Mouse (Mus musculus) MEL (cell line): ENCODE results near the gene Pttg1. TPM values are rescaled to one million over a fixed set of nuclear protein-coding genes. Genes with fewer than 3 reads are reported as not detected.

Experiments used
- DNase-seq: peaks from one replicate; pipeline ENCODE4 v3.0.0; 2011; ENCODE audit warnings: low read depth, low spot score
- H3K27ac ChIP-seq: 2 replicates; pipeline ENCODE4 v1.5.1; 2012; ENCODE audit warnings: low read depth, mild to moderate bottlenecking, control low read depth, low read length, moderate library complexity; ENCODE audit not compliant: control insufficient read depth
- H3K27me3 ChIP-seq, 2 experiments: fragments of 150-350 bp in 1 of 2; sonication (generic) in 1 of 2; 2 replicates each; pipeline ENCODE4 v1.6.1; 2012; ENCODE audit warnings: low read length in 2 of 2, mild to moderate bottlenecking in 2 of 2, improper control_type of control experiment in 1 of 2, moderate library complexity in 1 of 2; ENCODE audit not compliant: insufficient read depth in 2 of 2, control insufficient read depth in 1 of 2
- H3K36me3 ChIP-seq, 2 experiments: 2 replicates each; pipeline ENCODE4 v1.6.1; 2012 to 2014; ENCODE audit warnings: low read length in 2 of 2, improper control_type of control experiment in 1 of 2, inconsistent platforms in 1 of 2, mild to moderate bottlenecking in 1 of 2; ENCODE audit not compliant: insufficient read depth in 2 of 2, control insufficient read depth in 1 of 2
- H3K4me1 ChIP-seq, 2 experiments: fragments of 150-350 bp in 1 of 2; sonication (generic) in 1 of 2; 2 replicates each; pipeline ENCODE4 v1.6.1; 2012; ENCODE audit warnings: low read length in 2 of 2, improper control_type of control experiment in 1 of 2, mild to moderate bottlenecking in 1 of 2; ENCODE audit not compliant: insufficient read depth in 2 of 2, control insufficient read depth in 1 of 2
- H3K4me3 ChIP-seq, 2 experiments: fragments of 150-350 bp in 1 of 2; sonication (generic) in 1 of 2; 2 replicates each; pipeline ENCODE4 v1.5.1; 2012; ENCODE audit warnings: low read depth in 2 of 2, low read length in 2 of 2, mild to moderate bottlenecking in 2 of 2, moderate library complexity in 2 of 2, control low read depth in 1 of 2, improper control_type of control experiment in 1 of 2; ENCODE audit not compliant: control insufficient read depth in 1 of 2, insufficient read depth in 1 of 2
- H3K79me2 ChIP-seq: 2 replicates; pipeline ENCODE4 v1.6.1; 2012; ENCODE audit warnings: mild to moderate bottlenecking, low read length, moderate library complexity; ENCODE audit not compliant: control insufficient read depth, poor library complexity, insufficient read depth
- H3K9ac ChIP-seq: 2 replicates; pipeline ENCODE4 v1.6.1; 2012; ENCODE audit warnings: low read depth, mild to moderate bottlenecking, control low read depth, low read length, moderate library complexity; ENCODE audit not compliant: control insufficient read depth, poor library complexity, severe bottlenecking
- H3K9me3 ChIP-seq: fragments of 150-350 bp; sonication (generic); replicated peaks from 2 replicates; pipeline ENCODE4 v1.6.1; 2012; ENCODE audit warnings: mild to moderate bottlenecking, low read length, improper control_type of control experiment, moderate library complexity; ENCODE audit not compliant: insufficient read depth
- BHLHE40 ChIP-seq: IDR thresholded peaks from 2 replicates; pipeline ENCODE4 v1.6.1; 2012; ENCODE audit warnings: low read depth, mild to moderate bottlenecking, inconsistent platforms, low read length, improper control_type of control experiment, borderline replicate concordance
- CHD1 ChIP-seq: IDR thresholded peaks from 2 replicates; pipeline ENCODE4 v1.6.1; 2012; ENCODE audit warnings: low read depth, mild to moderate bottlenecking, inconsistent platforms, low read length, improper control_type of control experiment
- CTCF ChIP-seq, 3 experiments: IDR thresholded peaks in 2 of 3; conservative IDR thresholded peaks in 1 of 3; 2 replicates each; pipeline ENCODE4 v1.5.1; 2011 to 2012; ENCODE audit warnings: low read length in 3 of 3, low read depth in 2 of 3, mild to moderate bottlenecking in 2 of 3, improper control_type of control experiment in 1 of 3, inconsistent platforms in 1 of 3, mixed read lengths in 1 of 3, moderate library complexity in 1 of 3; ENCODE audit not compliant: control insufficient read depth in 1 of 3, insufficient read depth in 1 of 3, poor library complexity in 1 of 3, severe bottlenecking in 1 of 3
- GABPA ChIP-seq: IDR thresholded peaks from 2 replicates; pipeline ENCODE4 v1.6.1; 2012; ENCODE audit warnings: low read depth, mild to moderate bottlenecking, inconsistent platforms, low read length, improper control_type of control experiment, moderate library complexity
- MAX ChIP-seq: IDR thresholded peaks from 2 replicates; pipeline ENCODE4 v1.6.1; 2011; ENCODE audit warnings: low read length, improper control_type of control experiment
- MAZ ChIP-seq: IDR thresholded peaks from 2 replicates; pipeline ENCODE4 v1.6.1; 2012; ENCODE audit warnings: low read depth, mild to moderate bottlenecking, inconsistent platforms, low read length, improper control_type of control experiment
- MXI1 ChIP-seq: IDR thresholded peaks from 2 replicates; pipeline ENCODE4 v1.6.1; 2011; ENCODE audit warnings: mild to moderate bottlenecking, low read depth, low read length, improper control_type of control experiment
- MYC ChIP-seq: IDR thresholded peaks from 2 replicates; pipeline ENCODE4 v1.6.1; 2011; ENCODE audit warnings: low read depth, mild to moderate bottlenecking, low read length, improper control_type of control experiment, moderate library complexity
- NELFE ChIP-seq: IDR thresholded peaks from 2 replicates; pipeline ENCODE4 v1.6.1; 2011; ENCODE audit warnings: low read depth, low read length, improper control_type of control experiment
- POLR2AphosphoS5 ChIP-seq: IDR thresholded peaks from 2 replicates; pipeline ENCODE4 v1.6.1; 2012; ENCODE audit warnings: low read depth, borderline replicate concordance, mild to moderate bottlenecking, inconsistent platforms, low read length, moderate library complexity, mixed read lengths
- SIN3A ChIP-seq: IDR thresholded peaks from 2 replicates; pipeline ENCODE4 v1.6.1; 2012; ENCODE audit warnings: low read length, improper control_type of control experiment, inconsistent platforms
- SMC3 ChIP-seq: IDR thresholded peaks from 2 replicates; pipeline ENCODE4 v1.6.1; 2011; ENCODE audit warnings: low read depth, low read length, improper control_type of control experiment
- TBP ChIP-seq: IDR thresholded peaks from 2 replicates; pipeline ENCODE4 v1.8.0; 2011; ENCODE audit warnings: low read depth, low read length, improper control_type of control experiment
- USF2 ChIP-seq, 2 experiments: IDR thresholded peaks; 2 replicates each; pipeline ENCODE4 v1.6.1; 2011 to 2012; ENCODE audit warnings: improper control_type of control experiment in 2 of 2, low read length in 2 of 2, borderline replicate concordance in 1 of 2, inconsistent platforms in 1 of 2, low read depth in 1 of 2, mild to moderate bottlenecking in 1 of 2; ENCODE audit not compliant: insufficient read depth in 1 of 2
- ZKSCAN1 ChIP-seq: IDR thresholded peaks from 2 replicates; pipeline ENCODE4 v1.6.1; 2012; ENCODE audit warnings: low read depth, mild to moderate bottlenecking, inconsistent platforms, low read length, improper control_type of control experiment, moderate library complexity
- ZMIZ1 ChIP-seq: IDR thresholded peaks from 2 replicates; pipeline ENCODE4 v1.6.1; 2012; ENCODE audit warnings: low read depth, mild to moderate bottlenecking, inconsistent platforms, low read length, improper control_type of control experiment, moderate library complexity
- ZNF384 ChIP-seq: IDR thresholded peaks from 2 replicates; pipeline ENCODE4 v1.6.1; 2012; ENCODE audit warnings: low read depth, mild to moderate bottlenecking, inconsistent platforms, low read length, improper control_type of control experiment
- polyA plus RNA-seq, 2 experiments: library from polyadenylated mRNA; stranded (reverse) in 1 of 2; unstranded in 1 of 2; fragments of >175 nt in 1 of 2; fragments of >200 nt in 1 of 2; gene quantifications; 2 replicates each; pipeline versions ENCODE4 v1.2.1 to v1.2.4; 2012; ENCODE audit warnings: low replicate concordance in 2 of 2, low read depth in 1 of 2; ENCODE audit not compliant: insufficient read length in 2 of 2, insufficient read depth in 1 of 2, missing spikeins in 1 of 2
- total RNA-seq: library from RNA; depleted of rRNA; stranded (reverse); fragments of 300-350 nt; gene quantifications from 2 replicates; pipeline ENCODE4 v1.2.3, GENCODE M21; 2012

The Pttg1 gene
- total and polyA plus RNA-seq, 3 experiments, result 73.6 to 140 TPM; not detected in 1

- H3K79me2 ChIP-seq, result no peaks in the 10 kb centered on the region
- no peak overlapping the region for H3K27ac ChIP-seq
- TF ChIP-seq ZNF384 (no peak), CHD1 (no peak), MAX (no peak), MAZ (no peak), TBP (no peak), ZKSCAN1 (no peak), ZMIZ1 (no peak), SMC3 (no peak), MYC (no peak), NELFE (no peak)
- H3K9ac ChIP-seq, result no peak overlapping the region
- no peak for DNase-seq
- H3K9me3 ChIP-seq, result no peaks in the 10 kb centered on the region
- H3K4me3 ChIP-seq, result no peak overlapping the region
- no peaks in the 10 kb centered on the region; a peak in 1 of 4 replicates for H3K27me3 ChIP-seq
- no peaks in the 10 kb centered on the region for H3K36me3 ChIP-seq
- H3K4me1 ChIP-seq, result no peaks in the 10 kb centered on the region
Measured at GRCm38 (mm10) chr11:43376598-43376997, 49.5 kb downstream of the Pttg1 start.

- DNase-seq, result no peak
- Histone ChIP-seq H3K4me3 (no peak overlapping the region), H3K79me2 (no peaks in the 10 kb centered on the region), H3K9ac (no peak overlapping the region)
- TF ChIP-seq SIN3A, result no peak
- no peak for TF ChIP-seq CTCF (IDR thresholded peaks at IDR 0.05 in 2 of 3, conservative IDR thresholded peaks at IDR 0.05 in 1 of 3; ENCODE audit: control insufficient read depth in 1 of 3, insufficient read depth in 1 of 3, low read depth in 2 of 3, low read length in 3 of 3, poor library complexity in 1 of 3, severe bottlenecking in 1 of 3)
- TF ChIP-seq GABPA, result no peak
- no peak for TF ChIP-seq ZNF384
- no peak for TF ChIP-seq USF2 (IDR thresholded peaks at IDR 0.05; ENCODE audit: borderline replicate concordance in 1 of 2, insufficient read depth in 1 of 2, low read depth in 1 of 2, low read length in 2 of 2)
- TF ChIP-seq POLR2AphosphoS5, result no peak
- TF ChIP-seq MXI1, result no peak
- TF ChIP-seq BHLHE40, result no peak
- TF ChIP-seq, all 39 proteins: peak for 0
- no peaks in the 10 kb centered on the region for H3K36me3 ChIP-seq
- H3K9me3 ChIP-seq, result no peaks in the 10 kb centered on the region
- no peaks in the 10 kb centered on the region for H3K27me3 ChIP-seq
- no peak overlapping the region for H3K27ac ChIP-seq
- H3K4me1 ChIP-seq, result no peaks in the 10 kb centered on the region
Measured at GRCm38 (mm10) chr11:43374956-43375355, 51.1 kb downstream of the Pttg1 start.
